Mouse (Mus musculus) cerebellum, adult 11-12 months (tissue): ENCODE results near the gene Ackr1.
"Not testable (repeated sequence)": the region's sequence is repeated elsewhere in the genome, so short reads cannot be mapped to it uniquely, and the experiment has no call there.

Experiments used
- DNase-seq: peaks from one replicate; pipeline ENCODE4 v3.0.0; 2022

Gene Ackr1

DNA sequence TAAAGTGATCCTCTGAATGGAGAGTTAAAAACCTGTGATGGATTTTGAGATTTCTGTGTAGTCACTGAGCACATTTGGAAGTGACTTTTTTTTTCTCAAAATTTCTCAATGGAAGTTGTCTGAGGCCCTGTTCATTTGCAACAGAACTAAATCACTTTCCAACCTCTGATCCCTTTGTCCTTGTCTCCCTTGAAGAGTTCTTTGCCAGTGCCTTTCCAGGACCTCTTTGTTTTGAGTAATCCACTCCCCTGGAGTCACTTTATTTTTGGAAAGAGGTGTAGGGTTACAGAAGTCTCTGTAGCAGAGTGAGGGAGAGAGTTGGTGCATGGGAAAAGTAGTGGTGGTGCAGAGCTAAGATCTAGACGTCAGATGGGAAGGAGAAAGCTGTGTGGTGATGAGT lies 15.0 kb upstream of the Ackr1 start:
- no peak for DNase-seq

DNA sequence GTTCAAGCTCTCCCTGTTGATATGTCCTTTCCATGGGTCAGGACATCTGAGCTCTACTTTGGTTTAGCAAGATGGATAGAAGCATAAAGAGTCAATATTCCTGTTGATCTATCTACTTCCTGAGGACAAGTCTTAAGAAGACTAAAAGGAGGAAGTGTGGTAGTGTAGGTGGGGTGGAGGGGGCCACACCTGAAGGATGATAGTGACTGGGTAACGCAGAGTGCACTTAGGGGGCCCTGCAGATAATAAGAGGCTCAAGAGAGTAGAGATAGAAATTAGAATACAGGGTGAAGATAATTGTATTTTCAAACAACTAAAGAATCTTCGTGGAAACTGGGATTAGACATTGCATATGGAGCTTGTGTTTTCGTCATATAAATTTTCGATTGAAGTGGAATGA lies 11.6 kb upstream of the Ackr1 start:
- no peak for DNase-seq

DNA sequence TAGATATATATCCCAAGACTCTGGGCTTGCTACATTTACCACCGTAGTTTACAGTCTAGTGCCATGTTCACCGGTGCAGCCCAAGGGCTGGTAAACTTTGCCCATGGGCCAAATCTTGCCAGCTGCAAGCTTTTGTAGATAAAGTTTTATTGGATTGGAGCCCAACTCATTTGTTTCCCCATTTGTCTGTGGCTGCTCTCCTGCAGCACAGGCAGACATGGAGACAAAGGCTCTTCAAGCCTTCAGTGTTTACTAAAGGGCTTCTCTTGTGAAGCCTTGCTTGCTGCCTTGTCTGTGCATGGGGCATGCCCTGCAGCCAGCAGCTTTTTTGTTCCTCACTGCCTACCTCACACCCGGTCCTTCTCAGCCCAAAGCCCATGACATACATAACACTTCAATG lies 10.4 kb upstream of the Ackr1 start:
- DNase-seq: no peak

DNA sequence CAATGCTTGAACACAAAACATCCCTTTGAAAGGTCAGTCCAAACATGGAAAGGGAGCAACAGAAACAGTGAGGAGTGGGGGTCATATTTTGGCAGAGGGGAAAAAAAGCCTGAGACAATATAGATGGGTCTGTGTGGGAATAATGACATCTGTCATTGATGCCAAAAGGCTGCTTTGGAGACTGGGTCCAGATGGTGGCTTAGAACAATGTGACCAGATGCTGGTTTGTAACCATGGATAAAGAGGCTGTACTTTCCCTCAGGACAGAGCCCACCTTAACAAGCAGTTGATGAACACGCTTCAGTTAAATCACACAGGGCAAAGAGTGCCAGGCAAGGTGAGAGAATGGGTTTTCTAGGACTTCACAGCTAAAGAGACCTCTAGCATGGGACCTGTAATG lies 8.9 kb upstream of the Ackr1 start:
- DNase-seq: no peak

DNA sequence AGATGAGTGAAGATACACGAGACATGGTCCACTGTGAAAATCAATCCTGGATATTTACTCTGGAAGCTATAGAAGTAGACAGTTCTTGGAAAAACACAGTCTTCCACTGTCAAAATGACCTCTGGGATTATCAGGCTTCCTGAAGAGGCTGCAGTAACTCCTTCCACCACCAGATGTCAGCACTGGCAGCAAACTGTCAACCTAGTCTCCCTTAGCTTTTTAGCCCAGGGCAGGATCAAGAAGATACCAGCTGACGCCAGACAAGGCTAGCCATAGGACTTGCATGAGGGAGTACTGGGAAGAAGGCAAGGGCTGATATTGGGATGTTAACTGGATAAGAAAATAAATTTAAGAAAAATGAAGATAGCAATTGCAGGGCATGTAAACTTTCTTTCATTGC lies 6.0 kb upstream of the Ackr1 start:
- DNase-seq: peak; percentile 66

DNA sequence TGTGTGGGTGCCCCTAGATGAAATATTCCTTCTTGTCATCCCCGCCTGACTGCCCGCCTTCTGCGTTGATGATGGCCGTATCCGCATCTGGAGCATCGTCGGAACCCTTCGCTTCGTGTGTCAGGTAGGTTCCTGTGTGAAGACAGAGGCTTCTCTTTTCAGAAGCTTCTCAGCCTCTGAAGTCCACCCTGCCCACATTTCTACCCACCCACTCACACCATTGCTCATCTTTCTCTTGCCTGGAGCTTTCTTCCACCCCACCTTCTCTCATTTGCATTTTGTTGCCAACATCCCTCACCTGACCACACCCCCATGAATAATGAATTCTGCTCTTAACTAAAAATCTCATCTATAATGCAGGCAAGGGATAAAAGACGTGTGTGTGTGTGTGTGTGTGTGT lies 3.5 kb upstream of the Ackr1 start:
- DNase-seq: no peak

DNA sequence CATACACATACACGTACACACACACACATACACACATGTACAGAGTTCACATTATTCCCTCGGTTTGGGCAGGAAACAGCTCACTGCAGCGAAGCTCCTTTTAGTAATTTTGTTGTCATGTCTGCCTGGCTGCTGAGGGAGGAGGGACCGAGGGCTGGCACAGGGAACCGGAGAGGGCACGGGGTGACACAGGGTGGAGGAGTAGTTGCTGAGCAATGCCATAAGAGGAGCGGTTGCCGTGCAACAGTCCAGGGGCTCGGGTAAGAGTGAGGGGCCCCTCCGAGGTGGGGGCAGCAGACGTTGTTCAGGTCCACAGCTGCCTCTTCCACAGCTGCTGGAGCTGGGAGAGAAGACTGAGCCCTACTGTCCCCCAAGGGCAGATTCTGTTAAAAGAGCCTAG lies 2.4 kb upstream of the Ackr1 start:
- DNase-seq: no peak

DNA sequence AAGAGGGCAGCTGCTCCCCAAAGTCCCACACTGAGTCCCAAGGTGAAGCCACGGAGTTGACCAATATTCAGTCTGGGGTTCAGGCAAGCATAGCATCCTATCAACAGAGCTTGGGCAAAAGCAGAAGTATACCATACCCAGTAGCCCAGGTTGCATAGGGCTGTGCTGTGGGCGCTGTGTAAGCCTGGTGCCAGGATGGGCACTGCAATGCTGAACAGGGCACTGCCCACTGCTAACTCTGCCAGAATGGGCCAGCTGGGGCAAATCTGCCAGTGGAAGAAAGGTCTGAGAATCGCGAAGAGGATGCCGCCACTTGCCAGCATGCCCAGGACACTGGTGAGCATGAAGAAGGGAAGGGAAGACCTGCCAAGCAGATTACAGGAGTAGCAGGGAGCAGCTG lies 1.1 kb downstream of the Ackr1 start:
- DNase-seq: peak; percentile 47

DNA sequence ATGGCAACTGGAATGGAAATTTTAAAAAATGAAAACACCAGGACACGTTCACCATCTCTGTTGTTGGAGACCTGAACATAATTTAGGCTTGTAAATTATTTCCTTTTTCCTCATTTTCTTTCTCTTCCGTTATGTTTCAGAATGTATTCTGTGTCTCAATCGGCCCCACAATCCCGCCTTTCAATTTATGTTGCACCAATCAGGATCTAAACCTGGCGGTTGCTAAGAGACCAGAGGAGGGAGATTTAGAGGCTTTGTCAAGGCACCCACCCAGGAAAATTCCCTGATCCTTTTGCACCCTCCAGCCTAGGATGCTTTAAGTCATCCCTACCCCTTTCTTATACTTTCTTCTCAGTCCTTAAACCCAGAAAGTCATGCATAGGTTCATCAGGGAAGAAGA lies 3.8 kb downstream of the Ackr1 start:
- DNase-seq: no peak

DNA sequence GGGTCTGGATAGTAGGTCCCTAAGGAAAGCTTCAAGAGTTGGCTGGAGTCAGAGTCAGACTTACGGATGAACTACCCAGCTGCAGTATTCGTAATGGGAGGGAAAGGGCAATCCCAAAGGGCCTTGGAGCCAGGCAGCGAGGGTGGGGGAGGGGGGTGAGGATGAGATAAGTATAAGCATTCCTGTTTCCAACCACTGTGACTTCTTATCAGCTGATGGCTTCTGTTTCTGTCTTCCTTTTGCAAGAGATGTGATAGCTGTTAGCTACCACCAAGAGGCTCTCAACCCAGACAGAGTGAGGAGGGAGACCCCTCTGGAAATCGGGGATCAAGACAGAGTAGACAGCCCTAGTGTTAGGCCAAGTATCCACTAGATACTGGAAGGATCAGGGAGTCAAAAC lies 4.4 kb downstream of the Ackr1 start:
- DNase-seq: no peak

DNA sequence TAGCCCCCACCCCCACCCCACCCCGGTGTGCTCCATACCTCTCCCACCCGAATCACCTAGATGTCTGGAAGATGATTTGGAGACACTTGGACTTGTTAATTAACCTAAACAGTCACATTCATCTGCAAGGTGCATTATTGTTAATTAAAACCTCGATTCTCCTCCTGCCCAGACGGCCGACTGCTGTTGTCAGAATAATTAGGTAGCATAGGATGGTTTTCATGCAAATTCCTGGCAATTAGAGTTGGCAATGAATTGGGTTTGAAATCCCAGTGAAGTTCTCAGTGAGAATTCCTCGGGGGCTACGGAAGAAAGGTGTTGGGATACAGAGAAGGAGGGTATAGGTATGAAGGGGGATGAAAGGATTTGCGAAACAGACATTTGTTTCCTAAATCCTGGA lies 5.1 kb downstream of the Ackr1 start:
- no peak for DNase-seq

DNA sequence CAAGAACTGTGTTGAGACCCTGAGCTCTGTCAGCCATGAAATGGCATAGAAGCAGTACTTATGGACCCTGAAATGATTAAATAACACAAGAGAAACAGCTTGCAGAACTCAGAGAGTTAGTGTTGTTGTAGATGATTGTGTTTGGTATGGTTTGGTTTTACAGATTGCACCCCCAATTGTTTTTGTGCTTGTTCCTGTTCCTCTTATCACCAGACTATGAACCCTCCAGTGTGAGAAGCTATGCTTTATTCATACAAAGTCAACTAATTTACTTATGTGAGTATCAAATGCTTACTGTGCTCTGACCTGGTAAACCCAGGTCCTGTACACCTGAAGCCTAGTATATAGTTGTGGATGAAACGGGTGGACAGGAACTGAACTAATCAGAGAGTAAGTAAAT lies 7.0 kb downstream of the Ackr1 start:
- DNase-seq: no peak

DNA sequence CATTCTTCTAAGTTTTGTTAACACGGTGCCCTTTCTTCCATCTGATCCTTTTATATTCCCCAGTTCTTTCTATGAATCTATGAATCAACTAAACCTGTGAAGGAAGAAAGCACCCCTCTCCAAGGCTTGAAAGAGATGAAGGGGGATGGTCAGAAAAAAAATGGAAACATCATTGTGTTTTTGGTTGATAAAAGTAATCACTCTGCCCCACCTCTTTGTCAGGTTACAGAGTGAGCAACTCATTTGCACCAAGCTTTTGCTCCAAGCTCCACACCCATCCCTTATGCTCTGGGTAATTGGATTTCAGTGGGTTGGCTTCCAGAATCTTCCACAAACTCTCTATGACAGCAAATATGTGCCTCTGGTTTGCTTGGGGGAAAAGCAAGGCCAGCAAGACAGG lies 8.2 kb downstream of the Ackr1 start:
- no peak for DNase-seq

DNA sequence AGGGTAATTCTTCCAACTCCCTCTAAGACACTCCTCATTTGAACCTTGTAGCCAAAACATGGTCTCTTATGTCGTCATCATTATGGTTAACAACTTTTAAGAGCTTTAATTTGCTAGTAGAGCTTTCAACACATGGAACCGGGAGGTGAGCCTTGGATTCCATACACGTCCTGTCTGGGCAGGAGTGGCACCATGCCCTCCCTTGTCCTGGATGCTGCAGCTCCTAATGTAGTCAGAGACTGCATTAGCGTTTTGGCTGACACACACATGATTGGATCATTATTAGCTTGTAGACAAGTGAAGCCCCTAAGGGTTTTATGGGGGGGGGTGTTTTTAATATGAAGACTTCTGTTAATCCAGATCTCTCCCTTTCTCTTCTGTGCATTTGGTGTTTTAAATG lies 8.6 kb downstream of the Ackr1 start:
- DNase-seq: no peak

DNA sequence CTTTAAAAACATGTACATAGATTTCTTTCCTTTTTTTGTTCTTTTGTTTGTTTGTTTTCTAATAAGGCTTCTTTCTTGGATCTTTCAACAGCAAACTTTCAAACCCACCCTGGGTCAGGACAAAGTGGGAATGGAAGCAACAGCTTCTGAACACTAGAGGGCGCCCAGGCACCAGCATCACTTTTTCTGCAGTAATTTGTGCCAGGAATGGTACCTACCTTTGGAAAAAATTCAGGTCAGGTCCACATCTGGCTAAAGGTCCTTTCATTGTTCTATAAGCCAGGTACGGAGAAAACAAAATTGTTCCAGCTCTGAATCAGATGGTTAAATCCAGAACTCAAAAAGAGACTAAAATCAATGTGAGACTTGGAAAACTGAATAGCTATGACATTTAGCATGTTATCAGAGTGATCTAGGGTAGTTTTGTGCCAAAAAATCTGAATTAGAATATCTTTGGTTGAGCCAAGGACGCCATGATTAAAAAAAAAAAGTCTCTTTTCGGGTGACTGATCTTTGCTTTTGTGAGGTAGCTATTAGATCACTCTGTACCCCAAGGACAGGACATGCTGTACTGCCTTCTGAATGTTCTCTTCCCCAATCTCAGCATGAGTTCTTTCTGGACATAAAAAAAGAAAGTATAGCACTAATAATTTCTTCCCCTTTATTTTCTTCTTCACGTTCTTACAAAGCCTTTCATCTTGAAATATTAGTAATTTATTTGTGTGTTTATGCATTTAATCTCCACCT lies 9.5 kb downstream of the Ackr1 start:
- no peak for DNase-seq

DNA sequence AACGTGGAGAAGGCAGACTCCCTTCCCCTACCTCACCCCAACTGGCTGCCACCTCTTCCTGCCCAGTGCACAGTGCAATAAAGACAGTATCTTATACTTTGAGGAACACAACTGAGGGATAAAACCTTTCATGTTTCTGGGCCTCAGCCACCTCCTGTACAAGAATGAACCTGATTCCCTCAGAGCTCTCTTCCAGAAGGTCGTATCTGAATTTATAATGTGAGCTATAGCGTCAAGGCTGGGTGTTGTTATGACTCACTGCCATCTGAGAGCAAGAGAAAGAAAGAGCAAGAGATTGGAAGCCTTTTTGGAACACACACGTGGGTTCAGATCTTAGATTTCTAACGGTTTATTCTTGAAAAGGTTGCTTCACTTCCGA lies 11.3 kb downstream of the Ackr1 start:
- no peak for DNase-seq

DNA sequence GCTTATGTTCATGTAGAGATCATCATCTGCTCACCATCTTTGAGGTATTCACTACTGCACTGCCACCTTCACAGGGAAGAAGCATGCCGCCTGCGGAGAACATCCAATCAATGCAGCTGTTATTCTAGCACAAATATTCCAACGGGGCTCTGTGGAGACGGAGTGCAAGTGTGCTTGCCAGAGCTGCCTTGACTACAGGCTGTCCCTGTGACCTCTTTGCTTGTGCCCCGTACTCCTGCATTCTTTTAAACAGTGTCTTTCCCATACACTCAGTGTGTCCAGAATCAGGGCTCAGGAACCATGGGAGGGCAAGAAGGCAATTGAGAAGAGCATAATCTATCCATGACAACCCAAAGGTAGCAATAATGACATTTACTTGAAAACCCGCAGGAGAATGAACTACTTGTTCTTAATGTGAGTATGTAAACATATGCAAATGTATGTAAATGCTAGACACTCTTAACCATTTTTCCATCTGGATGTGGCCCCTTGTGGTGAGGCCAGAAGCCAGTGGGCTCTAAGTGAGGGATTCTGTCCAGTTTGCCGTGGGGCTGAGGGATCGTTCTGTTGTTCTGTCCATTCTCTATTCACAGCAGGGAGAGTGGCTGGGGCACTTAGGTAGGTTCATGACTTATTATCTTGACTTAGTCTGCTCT lies 11.8 kb downstream of the Ackr1 start:
- no peak for DNase-seq

DNA sequence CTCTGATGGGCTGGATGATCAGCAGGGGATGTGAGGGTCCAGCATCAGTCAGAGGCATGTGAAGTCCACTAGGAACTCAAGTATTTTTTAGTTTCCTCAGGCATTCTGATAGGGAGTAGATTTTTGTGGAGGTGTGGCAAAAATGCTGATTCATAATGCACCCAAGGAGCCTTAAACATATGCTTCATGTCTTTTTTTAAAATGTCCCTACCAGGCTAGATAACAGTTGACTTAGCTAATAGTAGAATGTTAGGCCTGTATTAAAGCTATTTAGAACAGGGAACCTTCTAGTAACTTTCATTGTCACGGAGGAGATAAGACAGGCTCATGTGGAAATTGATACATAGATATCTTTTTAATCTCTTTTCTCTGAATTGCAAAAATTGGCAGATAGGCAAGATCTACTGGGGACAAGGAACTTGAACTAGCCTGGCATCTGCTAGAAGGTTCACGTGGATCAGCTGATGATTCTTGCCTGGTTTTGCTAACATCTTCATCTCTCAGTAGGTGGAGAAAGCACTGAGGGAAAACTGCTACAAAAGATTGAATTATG lies 15.5 kb downstream of the Ackr1 start:
- DNase-seq: no peak

DNA sequence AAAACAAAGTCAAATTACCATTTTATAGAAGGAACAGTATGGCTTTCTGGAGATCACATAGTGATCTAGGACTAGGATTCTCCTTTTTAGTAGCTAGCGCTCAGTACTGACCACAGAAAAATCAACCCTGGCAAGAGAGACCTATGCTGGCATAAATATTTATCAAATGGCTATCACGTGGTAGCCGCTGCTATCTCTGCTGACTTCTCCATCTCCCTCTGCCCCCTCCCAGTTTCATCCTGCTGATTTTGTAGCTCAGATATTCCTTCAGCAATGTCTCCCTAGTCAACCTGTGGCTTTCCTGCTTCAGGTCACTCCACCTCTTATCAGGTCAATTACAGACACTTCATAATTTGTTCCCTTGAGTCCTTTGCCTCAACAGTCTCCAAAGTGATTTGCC lies 17.8 kb downstream of the Ackr1 start:
- DNase-seq: no peak

DNA sequence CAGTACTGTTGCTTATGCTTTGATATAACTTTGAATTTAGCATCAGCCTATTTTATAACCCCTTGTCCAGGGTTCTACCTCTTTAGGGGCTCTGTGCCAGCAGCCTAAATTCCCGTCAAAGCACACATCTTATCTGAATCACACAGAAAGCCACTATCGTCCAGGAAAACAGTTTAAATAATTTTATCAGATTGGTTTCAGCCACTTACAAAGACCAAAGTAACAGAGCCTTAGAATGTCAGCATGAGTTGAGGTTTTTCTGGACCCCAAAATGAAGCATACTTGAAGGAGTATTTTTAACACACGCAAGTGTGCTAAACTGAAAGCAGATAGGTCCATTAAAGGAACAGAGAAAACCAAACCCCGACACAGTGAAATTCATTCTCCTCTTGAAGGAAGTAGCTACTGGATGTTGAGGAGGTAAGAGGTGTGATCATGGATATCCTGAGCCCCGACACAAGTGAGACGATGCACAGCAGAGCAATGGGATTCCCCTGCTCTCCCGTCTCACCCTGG lies 20.0 kb downstream of the Ackr1 start:
- not testable (repeated sequence) for DNase-seq

DNA sequence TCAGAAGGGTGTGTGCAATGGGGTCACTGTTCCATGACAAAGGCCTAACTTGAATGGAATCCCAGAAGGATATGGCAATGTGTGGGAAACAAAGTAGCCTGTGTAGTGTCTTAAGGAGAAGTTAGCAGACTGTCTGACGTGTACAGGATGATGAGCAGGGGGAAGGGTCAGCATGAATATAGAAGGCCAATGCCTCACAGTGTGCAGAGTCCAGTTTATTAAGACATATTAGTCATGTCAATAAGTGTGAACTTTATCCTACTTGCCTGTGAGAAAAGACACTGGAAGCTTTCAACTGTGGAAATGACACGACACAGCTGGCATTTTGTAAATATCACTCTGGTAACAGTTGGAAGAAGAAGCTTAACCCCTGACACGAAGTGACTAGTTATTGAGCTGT lies 30.8 kb downstream of the Ackr1 start:
- DNase-seq: not testable (repeated sequence)
